Mouse (Mus musculus): ENCODE measurements at regions not wholly inside any gene's neighbourhood (a gene's known extent, or its start where the extent isn't known, plus 50 kb on each side); places are given as distances from the start of the nearest gene placed in this dataset.

DNA sequence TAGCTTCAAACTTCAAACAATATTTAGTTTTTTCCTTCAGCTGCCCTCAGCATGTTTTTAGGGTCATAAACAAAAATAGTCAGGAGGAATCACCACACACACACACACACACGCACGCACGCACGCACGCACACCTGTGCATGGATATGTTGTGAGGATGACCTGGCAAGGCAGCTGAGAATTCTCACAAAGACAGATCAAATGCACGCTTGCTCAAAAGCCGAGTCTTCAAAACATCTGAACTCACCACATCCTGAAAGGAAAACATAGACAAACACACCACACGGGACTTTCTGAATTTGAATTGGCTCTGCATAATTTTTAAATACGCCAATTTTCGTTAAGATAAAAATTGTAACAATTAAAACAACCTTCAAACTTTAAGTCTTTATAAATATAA is 52.7 kb upstream of the Foxq1 start:
- DNase-seq (ENCODE audit: low spot score in 2 of 2): no peak

DNA sequence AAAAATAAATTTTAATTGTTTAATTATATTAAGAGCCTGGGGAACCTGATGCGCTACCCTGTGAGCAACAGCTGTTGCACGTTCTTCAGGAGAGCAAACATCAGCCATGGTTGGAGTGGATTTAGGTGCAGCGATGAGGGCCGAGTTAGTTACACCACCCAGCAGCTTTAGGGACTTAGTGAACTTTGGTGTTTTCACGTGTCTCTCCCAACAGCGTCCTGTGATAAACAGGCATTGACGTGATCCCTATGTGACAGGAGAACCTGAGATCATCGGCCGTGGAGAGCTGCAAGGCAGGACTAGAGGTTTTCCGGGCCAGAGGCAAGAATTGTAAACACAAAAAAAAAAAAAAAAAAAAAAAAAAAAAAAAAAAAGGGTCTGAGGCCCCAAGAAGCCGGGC is 52.1 kb upstream of the Foxq1 start:
- no peak for DNase-seq (ENCODE audit: low spot score in 2 of 2)

DNA sequence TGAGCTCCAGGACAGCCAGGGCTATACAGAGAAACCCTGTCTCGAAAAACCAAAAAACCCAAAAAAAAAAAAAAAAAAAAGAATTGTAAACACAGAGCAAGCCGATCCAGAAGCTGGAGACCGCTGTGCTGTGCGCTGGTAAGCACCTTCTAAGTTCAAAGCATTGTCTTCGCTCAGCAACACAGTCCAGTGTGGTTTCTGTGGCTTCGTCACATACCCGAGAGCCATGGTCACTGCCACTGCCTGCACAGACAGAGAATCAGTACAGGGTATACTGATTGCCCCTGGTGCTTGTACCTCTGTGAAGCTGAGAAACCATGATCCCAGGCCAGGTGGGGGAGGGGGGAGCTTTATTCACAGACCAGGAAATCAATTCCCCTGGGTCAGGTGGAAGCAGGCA is 51.6 kb upstream of the Foxq1 start:
- no peak for DNase-seq (ENCODE audit: low spot score in 2 of 2)

DNA sequence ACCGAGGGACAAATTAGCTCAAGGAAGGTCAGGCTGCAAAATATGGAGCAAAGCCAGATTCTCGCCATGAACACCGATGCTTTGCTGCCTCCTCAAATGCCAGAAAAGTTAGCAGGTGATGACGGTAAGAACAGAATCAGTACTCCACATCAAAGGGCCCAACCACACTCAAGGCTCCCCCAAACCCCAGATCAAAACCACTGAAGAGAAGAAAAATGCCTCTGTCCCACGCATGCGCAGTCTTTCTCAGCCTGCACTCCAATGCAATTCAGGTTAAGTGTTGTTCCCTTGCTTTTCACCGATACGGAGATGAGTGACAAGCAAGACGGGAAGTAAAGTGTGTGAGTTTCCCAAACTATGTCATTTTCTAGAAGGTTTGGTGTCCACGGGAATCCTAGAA is 50.5 kb upstream of the Foxq1 start:
- DNase-seq (ENCODE audit: low spot score in 2 of 2): no peak

Measured in right cerebral cortex, postnatal 36 days (tissue).